Mouse (Mus musculus): ENCODE measurements around the gene Wasl.

GRCm38 (mm10) chr6:24570278-24570677 is 94.5 kb downstream of the Wasl start:
- TF ChIP-seq CTCF (IDR thresholded peaks at IDR 0.05; ENCODE audit: low read depth): no peak
- TF ChIP-seq EP300 (IDR thresholded peaks at IDR 0.05; ENCODE audit: low read depth): no peak
